ENCODE assay signal across 24 mouse cellular contexts in genomic region chr12:107771809-107772208, GRCm38 (mm10).
DNase-seq lines count a peak whose midpoint lies in the region; ATAC-seq and TF ChIP-seq lines count a peak whose summit lies in the region.
"Had no signal": no experiment of that assay in that cellular context is flagged by ENCODE, and none has a peak within 500 bp of the region (broad histone marks: within the 10 kb centered on the region; RNA-seq: fewer than 3 reads in every experiment).

No protein-coding gene starts in this region.

- H3K27ac ChIP-seq in kidney, embryonic 15.5 days = no peak overlapping the region
- no peak overlapping the region for H3K27ac ChIP-seq in kidney, adult 2 months (ENCODE audit: insufficient read depth, low read depth, low read length)
- no peak overlapping the region for H3K27ac ChIP-seq in midbrain, embryonic 11.5 days (ENCODE audit: low read depth, low read length)
- no peak overlapping the region for H3K27ac ChIP-seq in midbrain, embryonic 16.5 days (ENCODE audit: low read length)
- H3K27ac ChIP-seq in hindbrain, embryonic 11.5 days (ENCODE audit: low read depth, low read length) = no peak overlapping the region
- H3K27ac ChIP-seq: embryonic facial prominence, embryonic 13.5 days; embryonic facial prominence, embryonic 15.5 days; forebrain, embryonic 10.5 days; forebrain, embryonic 12.5 days had no signal

- WGBS in kidney, embryonic 15.5 days = 43% methylated on average over 3 of the region's 3 CpGs
- WGBS in kidney, adult 2 months = 33% methylated on average over 3 of the region's 3 CpGs
- WGBS in midbrain, embryonic 11.5 days = 54% methylated on average over 3 of the region's 3 CpGs
- WGBS in midbrain, embryonic 16.5 days = 39% methylated on average over 3 of the region's 3 CpGs
- 54% methylated on average over 3 of the region's 3 CpGs for WGBS in hindbrain, embryonic 11.5 days

- peaks cover 8% of the 10 kb centered on the region for H3K4me1 ChIP-seq in kidney, embryonic 15.5 days
- H3K4me1 ChIP-seq in kidney, adult 2 months (ENCODE audit: control insufficient read depth, insufficient read depth, low read length) = no peaks in the 10 kb centered on the region
- no peaks in the 10 kb centered on the region for H3K4me1 ChIP-seq in midbrain, embryonic 11.5 days (ENCODE audit: control insufficient read depth, insufficient read depth, low read length)
- H3K4me1 ChIP-seq in midbrain, embryonic 16.5 days (ENCODE audit: control insufficient read depth, insufficient read depth, low read length) = no peaks in the 10 kb centered on the region
- no peaks in the 10 kb centered on the region for H3K4me1 ChIP-seq in hindbrain, embryonic 11.5 days (replicated peaks; ENCODE audit: control insufficient read depth, insufficient read depth, low read length)

- H3K4me3 ChIP-seq in kidney, embryonic 15.5 days (replicated peaks) = no peak overlapping the region
- no peak overlapping the region for H3K4me3 ChIP-seq in kidney, adult 2 months (ENCODE audit: insufficient read depth, low read depth, low read length)
- no peak overlapping the region for H3K4me3 ChIP-seq in midbrain, embryonic 11.5 days (ENCODE audit: low read depth, low read length)
- no peak overlapping the region for H3K4me3 ChIP-seq in midbrain, embryonic 16.5 days (ENCODE audit: low read depth, low read length)
- H3K4me3 ChIP-seq in hindbrain, embryonic 11.5 days (ENCODE audit: low read depth, low read length) = no peak overlapping the region
- H3K4me3 ChIP-seq: embryonic facial prominence, embryonic 13.5 days; embryonic facial prominence, embryonic 15.5 days; erythroblast, embryonic 14.5 days; forebrain, embryonic 10.5 days; forebrain, embryonic 12.5 days had no signal

- DNase-seq in kidney, adult 2 months = no peak
- DNase-seq in midbrain, embryonic 11.5 days (ENCODE audit: low spot score, missing footprints) = peak; percentile 44
- peak; percentile 35 for DNase-seq in ZHBTc4 (ENCODE audit: low read depth, low spot score)
- no peak for DNase-seq in gastrocnemius, postnatal 14 days
- DNase-seq in hindbrain, embryonic 11.5 days (ENCODE audit: low spot score) = no peak
- DNase-seq: adrenal gland, adult 2 months; adrenal gland, postnatal 10 days; adrenal gland, postnatal 25 days; cerebellum, adult 11 months; cerebellum, adult 18-20 months; cerebellum, adult 8-10 months; cerebellum, adult 9-11 months; cerebellum, postnatal 14 days; cerebellum, postnatal 36 days; embryo, embryonic 11 days had no signal

- no peaks in the 10 kb centered on the region for H3K36me3 ChIP-seq in kidney, embryonic 15.5 days
- H3K36me3 ChIP-seq in kidney, adult 2 months (ENCODE audit: control insufficient read depth, insufficient read depth, low read length) = no peaks in the 10 kb centered on the region
- H3K36me3 ChIP-seq in midbrain, embryonic 11.5 days (ENCODE audit: control insufficient read depth, insufficient read depth, low read length) = no peaks in the 10 kb centered on the region
- no peaks in the 10 kb centered on the region for H3K36me3 ChIP-seq in midbrain, embryonic 16.5 days (ENCODE audit: control insufficient read depth, insufficient read depth, low read length)
- H3K36me3 ChIP-seq in hindbrain, embryonic 11.5 days (ENCODE audit: control insufficient read depth, insufficient read depth, low read length) = no peaks in the 10 kb centered on the region
- H3K36me3 ChIP-seq: embryonic facial prominence, embryonic 13.5 days; embryonic facial prominence, embryonic 15.5 days; forebrain, embryonic 10.5 days; forebrain, embryonic 12.5 days had no signal

- intact Hi-C loops in gastrocnemius, postnatal 14 days (cut with DNase I; ENCODE audit: low total_unique reads) = no loop called here

- H3K9ac ChIP-seq in kidney, embryonic 15.5 days = no peak overlapping the region
- H3K9ac ChIP-seq in midbrain, embryonic 11.5 days (ENCODE audit: low read length) = no peak overlapping the region
- H3K9ac ChIP-seq in midbrain, embryonic 16.5 days (ENCODE audit: low read depth, low read length) = no peak overlapping the region
- H3K9ac ChIP-seq in hindbrain, embryonic 11.5 days (ENCODE audit: low read depth, low read length) = no peak overlapping the region
- H3K9ac ChIP-seq: embryonic facial prominence, embryonic 13.5 days; embryonic facial prominence, embryonic 15.5 days; forebrain, embryonic 12.5 days had no signal

- peak; percentile 60; the same call in 1 of the 2 replicates for ATAC-seq in kidney, embryonic 15.5 days (replicated peaks; ENCODE audit: low FRiP score)
- no peak for ATAC-seq in midbrain, embryonic 11.5 days (ENCODE audit: low FRiP score)
- no peak for ATAC-seq in midbrain, embryonic 16.5 days
- no peak for ATAC-seq in hindbrain, embryonic 11.5 days (ENCODE audit: low FRiP score)
- ATAC-seq: forebrain, embryonic 14.5 days; forebrain, embryonic 16.5 days had no signal

- no peak for TF ChIP-seq CTCF in kidney, adult 2 months (conservative IDR thresholded peaks at IDR 0.05; ENCODE audit: insufficient read depth, insufficient read length, low read depth, low read length)

- no peaks in the 10 kb centered on the region for H3K9me3 ChIP-seq in kidney, embryonic 15.5 days (replicated peaks)
- H3K9me3 ChIP-seq in midbrain, embryonic 11.5 days (ENCODE audit: control insufficient read depth, low read length) = no peaks in the 10 kb centered on the region
- H3K9me3 ChIP-seq in midbrain, embryonic 16.5 days (replicated peaks; ENCODE audit: control insufficient read depth, low read length, poor library complexity, severe bottlenecking) = no peaks in the 10 kb centered on the region
- no peaks in the 10 kb centered on the region for H3K9me3 ChIP-seq in hindbrain, embryonic 11.5 days (ENCODE audit: control insufficient read depth, low read length)
- H3K9me3 ChIP-seq: embryonic facial prominence, embryonic 15.5 days; forebrain, embryonic 10.5 days; forebrain, embryonic 12.5 days had no signal

- TF ChIP-seq POLR2A in kidney, adult 2 months (IDR thresholded peaks at IDR 0.05; ENCODE audit: low read depth, low read length) = no peak

- H3K27me3 ChIP-seq in kidney, embryonic 15.5 days = no peaks in the 10 kb centered on the region
- no peaks in the 10 kb centered on the region for H3K27me3 ChIP-seq in kidney, adult 2 months (replicated peaks; ENCODE audit: control insufficient read depth, insufficient read depth, low read length)
- H3K27me3 ChIP-seq in midbrain, embryonic 11.5 days (ENCODE audit: control insufficient read depth, insufficient read depth, low read length) = no peaks in the 10 kb centered on the region
- no peaks in the 10 kb centered on the region for H3K27me3 ChIP-seq in midbrain, embryonic 16.5 days (ENCODE audit: control insufficient read depth, insufficient read depth, low read depth, low read length)
- H3K27me3 ChIP-seq in hindbrain, embryonic 11.5 days (ENCODE audit: control insufficient read depth, insufficient read depth, low read length) = no peaks in the 10 kb centered on the region
- H3K27me3 ChIP-seq: embryonic facial prominence, embryonic 13.5 days; embryonic facial prominence, embryonic 15.5 days; forebrain, embryonic 12.5 days had no signal

- H3K4me2 ChIP-seq in kidney, embryonic 15.5 days = no peak overlapping the region
- no peak overlapping the region for H3K4me2 ChIP-seq in midbrain, embryonic 11.5 days
- H3K4me2 ChIP-seq in midbrain, embryonic 16.5 days (ENCODE audit: low read length) = no peak overlapping the region
- H3K4me2 ChIP-seq in hindbrain, embryonic 11.5 days (replicated peaks; ENCODE audit: low read depth, low read length) = no peak overlapping the region
- H3K4me2 ChIP-seq: embryonic facial prominence, embryonic 13.5 days; embryonic facial prominence, embryonic 15.5 days; forebrain, embryonic 12.5 days had no signal

Comparison
In these comparisons a context has a peak if more than half of its experiments do, and no peak if none do; other contexts are left out.
1. DNase-seq: peak in midbrain, embryonic 11.5 days (single experiment) and ZHBTc4 (single experiment); none in kidney, adult 2 months (single experiment), gastrocnemius, postnatal 14 days (single experiment) and hindbrain, embryonic 11.5 days (single experiment).